Comparison of ENCODE assay signal across 24 mouse cellular contexts in genomic region chr13:29290569-29290968, GRCm38 (mm10).
DNase-seq lines count a peak whose midpoint lies in the region; ATAC-seq and TF ChIP-seq lines count a peak whose summit lies in the region.
"Had no signal": no experiment of that assay in that cellular context is flagged by ENCODE, and none has a peak within 500 bp of the region (broad histone marks: within the 10 kb centered on the region; RNA-seq: fewer than 3 reads in every experiment).

No protein-coding gene starts in this region.

- DNase-seq in cerebellum, postnatal 10 days, result peak; percentile 51 to 52
- DNase-seq in cerebellum, adult 11-12 months, result no peak
- peak; percentile 9 for DNase-seq in hindbrain, embryonic 10.5 days (ENCODE audit: low spot score)
- peak; percentile 11 for DNase-seq in lung, postnatal 36 days
- DNase-seq in spleen, postnatal 4 days (ENCODE audit: low spot score in 2 of 2), result no peak
- no peak for DNase-seq in left cerebral cortex, postnatal 10 days (ENCODE audit: extremely low spot score in 1 of 2, low spot score in 2 of 2)
- DNase-seq: adrenal gland, adult 8-10 months; cerebellum, adult 8-10 months; heart, postnatal 36 days; kidney, adult 9 months; kidney, postnatal 10 days had no signal

- 53% methylated on average over 4 of the region's 4 CpGs for WGBS in hindbrain, embryonic 10.5 days
- 60% methylated on average over 4 of the region's 4 CpGs for WGBS in hindbrain, embryonic 13.5 days

- H3K4me3 ChIP-seq in hindbrain, embryonic 10.5 days, result no peak overlapping the region
- no peak overlapping the region for H3K4me3 ChIP-seq in hindbrain, embryonic 13.5 days
- H3K4me3 ChIP-seq in C2C12 (ENCODE audit: insufficient read depth, poor library complexity, severe bottlenecking), result no peak overlapping the region
- H3K4me3 ChIP-seq: embryonic facial prominence, embryonic 13.5 days; forebrain, embryonic 10.5 days; forebrain, embryonic 15.5 days; limb, embryonic 12.5 days; liver, embryonic 15.5 days; midbrain, embryonic 15.5 days; stomach, embryonic 15.5 days had no signal

- no peak overlapping the region for H3ac ChIP-seq in C2C12 (ENCODE audit: control insufficient read depth, insufficient read length, low read depth)

- H3K27me3 ChIP-seq in hindbrain, embryonic 10.5 days (ENCODE audit: insufficient read depth, poor library complexity, severe bottlenecking), result no peaks in the 10 kb centered on the region
- no peaks in the 10 kb centered on the region for H3K27me3 ChIP-seq in hindbrain, embryonic 13.5 days
- H3K27me3 ChIP-seq in C2C12 (ENCODE audit: control insufficient read depth, insufficient read depth, insufficient read length), result no peaks in the 10 kb centered on the region
- H3K27me3 ChIP-seq: embryonic facial prominence, embryonic 13.5 days; forebrain, embryonic 15.5 days; limb, embryonic 12.5 days; liver, embryonic 15.5 days; midbrain, embryonic 15.5 days; stomach, embryonic 15.5 days had no signal

- H3K4me1 ChIP-seq in hindbrain, embryonic 10.5 days (replicated peaks), result peaks cover 6% of the 10 kb centered on the region; the same call in 1 of the 2 replicates
- H3K4me1 ChIP-seq in hindbrain, embryonic 13.5 days (replicated peaks), result no peaks in the 10 kb centered on the region
- H3K4me1 ChIP-seq: embryonic facial prominence, embryonic 13.5 days; forebrain, embryonic 10.5 days; forebrain, embryonic 15.5 days; limb, embryonic 12.5 days; liver, embryonic 15.5 days; midbrain, embryonic 15.5 days; stomach, embryonic 15.5 days had no signal

- H3K36me3 ChIP-seq in hindbrain, embryonic 10.5 days, result no peaks in the 10 kb centered on the region
- no peaks in the 10 kb centered on the region for H3K36me3 ChIP-seq in hindbrain, embryonic 13.5 days
- H3K36me3 ChIP-seq in C2C12 (ENCODE audit: control insufficient read depth, insufficient read depth), result no peaks in the 10 kb centered on the region
- H3K36me3 ChIP-seq: embryonic facial prominence, embryonic 13.5 days; forebrain, embryonic 10.5 days; forebrain, embryonic 15.5 days; G1E; limb, embryonic 12.5 days; liver, embryonic 15.5 days; midbrain, embryonic 15.5 days; stomach, embryonic 15.5 days had no signal

- no peak overlapping the region for H3K27ac ChIP-seq in hindbrain, embryonic 10.5 days
- H3K27ac ChIP-seq in hindbrain, embryonic 13.5 days, result no peak overlapping the region
- H3K27ac ChIP-seq: embryonic facial prominence, embryonic 13.5 days; forebrain, embryonic 10.5 days; forebrain, embryonic 15.5 days; hindbrain, embryonic 14.5 days; limb, embryonic 12.5 days; liver, embryonic 15.5 days; midbrain, embryonic 15.5 days; stomach, embryonic 15.5 days had no signal

- no peaks in the 10 kb centered on the region for H3K79me3 ChIP-seq in C2C12 (ENCODE audit: low read depth)

- no peak overlapping the region for H3K4me2 ChIP-seq in hindbrain, embryonic 13.5 days
- H3K4me2 ChIP-seq: embryonic facial prominence, embryonic 13.5 days; forebrain, embryonic 15.5 days; heart, embryonic 11.5 days; hindbrain, embryonic 14.5 days; limb, embryonic 12.5 days; liver, embryonic 15.5 days; midbrain, embryonic 15.5 days; stomach, embryonic 15.5 days had no signal

- H3K79me2 ChIP-seq in C2C12 (ENCODE audit: control insufficient read depth, insufficient read depth), result no peaks in the 10 kb centered on the region

- intact Hi-C loops in left cerebral cortex, postnatal 10 days (cut with DNase I), result no loop called here

- TF ChIP-seq CTCF in C2C12 (IDR thresholded peaks at IDR 0.05; ENCODE audit: control insufficient read depth, insufficient read depth, insufficient read length), result no peak

- no peaks in the 10 kb centered on the region for H3K9me3 ChIP-seq in hindbrain, embryonic 10.5 days
- no peaks in the 10 kb centered on the region for H3K9me3 ChIP-seq in hindbrain, embryonic 13.5 days
- H3K9me3 ChIP-seq: embryonic facial prominence, embryonic 13.5 days; forebrain, embryonic 10.5 days; forebrain, embryonic 15.5 days; G1E; limb, embryonic 12.5 days; liver, embryonic 15.5 days; midbrain, embryonic 15.5 days; stomach, embryonic 15.5 days had no signal

- H3K9ac ChIP-seq in hindbrain, embryonic 13.5 days, result no peak overlapping the region
- H3K9ac ChIP-seq: embryonic facial prominence, embryonic 13.5 days; forebrain, embryonic 15.5 days; hindbrain, embryonic 14.5 days; limb, embryonic 12.5 days; liver, embryonic 15.5 days; midbrain, embryonic 15.5 days; stomach, embryonic 15.5 days had no signal

- no peak for ATAC-seq in hindbrain, embryonic 13.5 days (ENCODE audit: low FRiP score)
- ATAC-seq: forebrain, embryonic 15.5 days; intestine, postnatal 0 days; midbrain, embryonic 15.5 days had no signal

TF ChIP-seq in C2C12, 6 proteins besides CTCF, POLR2A, EP300 and RAD21:
- TF ChIP-seq CEBPB (IDR thresholded peaks at IDR 0.05; ENCODE audit: low read depth) (no peak), FOSL1 (IDR thresholded peaks at IDR 0.05; ENCODE audit: insufficient read depth, low read length, poor library complexity, severe bottlenecking) (no peak), MAX (IDR thresholded peaks at IDR 0.05) (no peak), MYOG (IDR thresholded peaks at IDR 0.05; ENCODE audit: control insufficient read depth, extremely low read depth, insufficient read length) (no peak), MYOD1 (IDR thresholded peaks at IDR 0.05; ENCODE audit: control insufficient read depth, insufficient read length, low read depth) (peak; percentile 60)

Comparison
In these comparisons a context has a peak if more than half of its experiments do, and no peak if none do; other contexts are left out.
1. DNase-seq: peak in cerebellum, postnatal 10 days (2 of 2), hindbrain, embryonic 10.5 days (single experiment) and lung, postnatal 36 days (single experiment); none in cerebellum, adult 11-12 months (single experiment), spleen, postnatal 4 days (0 of 2) and left cerebral cortex, postnatal 10 days (0 of 2).